In genomic region chr4:108708209-108708608, GRCm38 (mm10) we compare ENCODE assay signal across 16 mouse cellular contexts. TPM values are rescaled to one million over a fixed set of nuclear protein-coding genes. Genes with fewer than 3 reads are reported as not detected.
DNase-seq lines count a peak whose midpoint lies in the region; ATAC-seq and TF ChIP-seq lines count a peak whose summit lies in the region.
"Had no signal": no experiment of that assay in that cellular context is flagged by ENCODE, and none has a peak within 500 bp of the region (broad histone marks: within the 10 kb centered on the region; RNA-seq: fewer than 3 reads in every experiment).

No protein-coding gene starts in this region.

- intact Hi-C loops in heart, postnatal 36 days (cut with DNase I) = no loop called here

- H3K9ac ChIP-seq in heart, postnatal 0 days (replicated peaks; ENCODE audit: low read depth, low read length) = no peak overlapping the region
- H3K9ac ChIP-seq in limb, embryonic 14.5 days (ENCODE audit: low read depth, low read length, severe bottlenecking) = no peak overlapping the region
- H3K9ac ChIP-seq: midbrain, embryonic 13.5 days had no signal

- H3K4me3 ChIP-seq in heart, postnatal 0 days (ENCODE audit: low read depth, low read length) = no peak overlapping the region
- no peak overlapping the region for H3K4me3 ChIP-seq in limb, embryonic 14.5 days (replicated peaks; ENCODE audit: low read length)
- H3K4me3 ChIP-seq in limb, embryonic 10.5 days = no peak overlapping the region
- H3K4me3 ChIP-seq: midbrain, embryonic 13.5 days had no signal

- no peak overlapping the region for H3K27ac ChIP-seq in heart, postnatal 0 days (ENCODE audit: low read depth)
- H3K27ac ChIP-seq in limb, embryonic 14.5 days (replicated peaks; ENCODE audit: low read depth, low read length) = no peak overlapping the region
- H3K27ac ChIP-seq in limb, embryonic 10.5 days = no peak overlapping the region
- H3K27ac ChIP-seq: macrophage; midbrain, embryonic 13.5 days had no signal

- H3K4me1 ChIP-seq in heart, postnatal 0 days (ENCODE audit: control insufficient read depth, insufficient read depth) = no peaks in the 10 kb centered on the region
- no peaks in the 10 kb centered on the region for H3K4me1 ChIP-seq in limb, embryonic 14.5 days (ENCODE audit: control insufficient read depth, insufficient read depth, low read length)
- no peaks in the 10 kb centered on the region for H3K4me1 ChIP-seq in limb, embryonic 10.5 days
- H3K4me1 ChIP-seq: midbrain, embryonic 13.5 days had no signal

- H3K27me3 ChIP-seq in heart, postnatal 0 days (ENCODE audit: control insufficient read depth, insufficient read depth, low read length) = no peaks in the 10 kb centered on the region
- H3K27me3 ChIP-seq in limb, embryonic 14.5 days (ENCODE audit: control insufficient read depth, insufficient read depth, low read length) = no peaks in the 10 kb centered on the region
- no peaks in the 10 kb centered on the region for H3K27me3 ChIP-seq in limb, embryonic 10.5 days (ENCODE audit: low read depth, poor library complexity, severe bottlenecking)
- H3K27me3 ChIP-seq: midbrain, embryonic 13.5 days had no signal

- H3K36me3 ChIP-seq in heart, postnatal 0 days (replicated peaks; ENCODE audit: control insufficient read depth, insufficient read depth, low read length) = no peaks in the 10 kb centered on the region
- H3K36me3 ChIP-seq in limb, embryonic 14.5 days (ENCODE audit: control insufficient read depth, insufficient read depth, low read length) = peaks cover 3% of the 10 kb centered on the region; the same call in 1 of the 2 replicates
- peaks cover 14% of the 10 kb centered on the region; the same call in 1 of the 2 replicates for H3K36me3 ChIP-seq in limb, embryonic 10.5 days
- H3K36me3 ChIP-seq: G1E; midbrain, embryonic 13.5 days had no signal

- TF ChIP-seq POLR2A in limb, embryonic 14.5 days (IDR thresholded peaks at IDR 0.05; ENCODE audit: borderline replicate concordance, extremely low read depth, insufficient read depth, insufficient read length) = no peak

- ATAC-seq in heart, postnatal 0 days (ENCODE audit: insufficient read depth, low read depth) = no peak
- ATAC-seq in limb, embryonic 14.5 days (ENCODE audit: low FRiP score, low read depth) = no peak
- ATAC-seq in cerebellum, adult (ENCODE audit: insufficient number of reproducible peaks, low FRiP score, low TSS enrichment) = no peak
- ATAC-seq: midbrain, embryonic 13.5 days had no signal

- no peak for TF ChIP-seq CTCF in heart, postnatal 0 days (IDR thresholded peaks at IDR 0.05; ENCODE audit: low read depth)

- DNase-seq in heart, postnatal 0 days (ENCODE audit: low spot score) = peak; percentile 35
- DNase-seq in heart, postnatal 36 days = no peak
- DNase-seq in limb, embryonic 14.5 days (ENCODE audit: low spot score) = peak; percentile 2
- DNase-seq in limb, embryonic 10.5 days (ENCODE audit: low spot score) = no peak
- DNase-seq in urinary bladder, postnatal 14 days (ENCODE audit: low spot score) = peak; percentile 8
- no peak for DNase-seq in urinary bladder, postnatal 36 days (ENCODE audit: low spot score in 2 of 2)
- DNase-seq: adrenal gland, postnatal 10 days; cerebellum, postnatal 25 days; layer of hippocampus, adult 9-11 months; right cerebral cortex, postnatal 14 days had no signal

- no peak overlapping the region for H3K4me2 ChIP-seq in heart, postnatal 0 days (ENCODE audit: low read depth, low read length)
- no peak overlapping the region for H3K4me2 ChIP-seq in limb, embryonic 14.5 days (replicated peaks; ENCODE audit: low read depth, low read length, severe bottlenecking)
- H3K4me2 ChIP-seq: liver, embryonic 11.5 days; midbrain, embryonic 13.5 days had no signal

- no peaks in the 10 kb centered on the region for H3K9me3 ChIP-seq in heart, postnatal 0 days (replicated peaks; ENCODE audit: control insufficient read depth, low read length)
- no peaks in the 10 kb centered on the region for H3K9me3 ChIP-seq in limb, embryonic 14.5 days (ENCODE audit: control insufficient read depth, low read length)
- H3K9me3 ChIP-seq in limb, embryonic 10.5 days (replicated peaks) = no peaks in the 10 kb centered on the region
- H3K9me3 ChIP-seq: G1E; midbrain, embryonic 13.5 days had no signal

- TF ChIP-seq EP300 in heart, postnatal 0 days (IDR thresholded peaks at IDR 0.05; ENCODE audit: low read depth) = no peak

- 73% methylated on average over 5 of the region's 5 CpGs for WGBS in heart, postnatal 0 days
- WGBS in limb, embryonic 14.5 days = 67% methylated on average over 5 of the region's 5 CpGs
- WGBS in limb, embryonic 10.5 days = 92% methylated on average over 5 of the region's 5 CpGs

RNA-seq across cellular contexts. Expression of gene 3110021N24Rik, which starts 11.2 kb away (rescaled TPM):
- not detected in 2 replicates for total RNA-seq in heart, postnatal 0 days (2014; rRNA removed; ENCODE audit: low replicate concordance)
- 1.6 and 1.9 TPM in 2 replicates for polyA plus RNA-seq in heart, postnatal 0 days (2015; fragmentation: Nextera tagmentation; extraction: Ambion mirVana)
- under 1 TPM; 0.36 to 0.51 TPM for total RNA-seq in heart, postnatal 36 days (2021)
- 0.26 and 0.29 TPM in 2 replicates for polyA plus RNA-seq in limb, embryonic 14.5 days (2012; rRNA removed)
- polyA plus RNA-seq in limb, embryonic 14.5 days (2014; fragmentation: Nextera tagmentation; extraction: Ambion mirVana) = 1.5 and 2.3 TPM in 2 replicates
- polyA plus RNA-seq in limb, embryonic 10.5 days (2016; fragmentation: Nextera tagmentation; extraction: Ambion mirVana) = 1.4 TPM in 2 replicates
- polyA plus RNA-seq: G1E; gonadal fat pad, adult 2 months; macrophage had no signal

Comparison
In these comparisons a context has a peak if more than half of its experiments do, and no peak if none do; other contexts are left out.
1. DNase-seq: peak in heart, postnatal 0 days (single experiment), limb, embryonic 14.5 days (single experiment) and urinary bladder, postnatal 14 days (single experiment); none in heart, postnatal 36 days (0 of 2), limb, embryonic 10.5 days (single experiment) and urinary bladder, postnatal 36 days (0 of 2).